Mouse (Mus musculus): ENCODE data around the gene Hbb-bt.
"Not testable (repeated sequence)": the region's sequence is repeated elsewhere in the genome, so short reads cannot be mapped to it uniquely, and the experiment has no call there.

The Hbb-bt gene

GRCm38 (mm10) chr7:103810296-103810695 is 3.5 kb downstream of the Hbb-bt start:
- in situ Hi-C loops (cut with MboI; ENCODE audit: low pct_unique_long_range_greater_than_20kb in 1 of 2, low sequenced_read_pairs in 2 of 2, unreplicated experiment in 1 of 2), result no loop called here

GRCm38 (mm10) chr7:103809801-103810155 is 4.0 kb downstream of the Hbb-bt start:
- in situ Hi-C loops (cut with MboI; ENCODE audit: low pct_unique_long_range_greater_than_20kb in 1 of 2, low sequenced_read_pairs in 2 of 2, unreplicated experiment in 1 of 2), result no loop called here

- in situ Hi-C loops (cut with MboI; ENCODE audit: low pct_unique_long_range_greater_than_20kb in 1 of 2, low sequenced_read_pairs in 2 of 2, unreplicated experiment in 1 of 2), result no loop called here
Measured at GRCm38 (mm10) chr7:103808971-103809800, 4.6 kb downstream of the Hbb-bt start.

GRCm38 (mm10) chr7:103808120-103808519 is 5.7 kb downstream of the Hbb-bt start:
- in situ Hi-C loops (cut with MboI; ENCODE audit: low pct_unique_long_range_greater_than_20kb in 1 of 2, low sequenced_read_pairs in 2 of 2, unreplicated experiment in 1 of 2), result not testable (repeated sequence)

- in situ Hi-C loops (cut with MboI; ENCODE audit: low pct_unique_long_range_greater_than_20kb in 1 of 2, low sequenced_read_pairs in 2 of 2, unreplicated experiment in 1 of 2), result no loop called here
Measured at GRCm38 (mm10) chr7:103806856-103807255, 6.9 kb downstream of the Hbb-bt start.

- in situ Hi-C loops (cut with MboI; ENCODE audit: low pct_unique_long_range_greater_than_20kb in 1 of 2, low sequenced_read_pairs in 2 of 2, unreplicated experiment in 1 of 2), result no loop called here
Measured at GRCm38 (mm10) chr7:103792669-103793388, 21.0 kb downstream of the Hbb-bt start.

GRCm38 (mm10) chr7:103791721-103792120 is 22.1 kb downstream of the Hbb-bt start, which contains the start of gene Olfr67:
Olfr67 (minus strand) TSS chr7:103791821.
- in situ Hi-C loops (cut with MboI; ENCODE audit: low pct_unique_long_range_greater_than_20kb in 1 of 2, low sequenced_read_pairs in 2 of 2, unreplicated experiment in 1 of 2), result no loop called here

GRCm38 (mm10) chr7:103779598-103779997 is 34.2 kb downstream of the Hbb-bt start, which contains the start of gene Olfr68:
Olfr68 (minus strand) TSS chr7:103779698.
- in situ Hi-C loops (cut with MboI; ENCODE audit: low pct_unique_long_range_greater_than_20kb in 1 of 2, low sequenced_read_pairs in 2 of 2, unreplicated experiment in 1 of 2), result no loop called here

- in situ Hi-C loops (cut with MboI; ENCODE audit: low pct_unique_long_range_greater_than_20kb in 1 of 2, low sequenced_read_pairs in 2 of 2, unreplicated experiment in 1 of 2), result not testable (repeated sequence)
Measured at GRCm38 (mm10) chr7:103777652-103778051, 36.1 kb downstream of the Hbb-bt start.

- in situ Hi-C loops (cut with MboI; ENCODE audit: low pct_unique_long_range_greater_than_20kb in 1 of 2, low sequenced_read_pairs in 2 of 2, unreplicated experiment in 1 of 2), result no loop called here
Measured at GRCm38 (mm10) chr7:103771494-103771893, 42.3 kb downstream of the Hbb-bt start, which contains the start of gene Olfr69. Olfr69 (minus strand) TSS chr7:103771594.

GRCm38 (mm10) chr7:103767687-103768086 is 46.1 kb downstream of the Hbb-bt start:
- in situ Hi-C loops (cut with MboI; ENCODE audit: low pct_unique_long_range_greater_than_20kb in 1 of 2, low sequenced_read_pairs in 2 of 2, unreplicated experiment in 1 of 2), result not testable (repeated sequence)
